Mouse (Mus musculus): ENCODE data around the gene Zglp1. TPM values are rescaled to one million over a fixed set of nuclear protein-coding genes. Genes with fewer than 3 reads are reported as not detected.
A peak's percentile ranks its signal among the peaks of the same experiment; 100 is the strongest.

Zglp1 gene
- total and polyA plus RNA-seq, 3 experiments: 1.1 to 8.0 TPM; not detected in 1

- DNase-seq (ENCODE audit: low read depth, low spot score): peak; percentile 96
- TF ChIP-seq ELF1 (IDR thresholded peaks at IDR 0.05; ENCODE audit: low read depth, low read length) (no peak), GATA1 (IDR thresholded peaks at IDR 0.05; ENCODE audit: low read depth, low read length) (peak; percentile 64), POLR2A (IDR thresholded peaks at IDR 0.05; ENCODE audit: control insufficient read depth in 1 of 2, insufficient read depth in 1 of 2, low read depth in 1 of 2, low read length in 2 of 2, poor library complexity in 1 of 2) (peak in 1 of 2 experiments; percentile 64; a peak in 2 of 4 replicates), CTCF (IDR thresholded peaks at IDR 0.05 in 2 of 3, conservative IDR thresholded peaks at IDR 0.05 in 1 of 3; ENCODE audit: control insufficient read depth in 1 of 3, insufficient read depth in 1 of 3, low read depth in 2 of 3, low read length in 3 of 3, poor library complexity in 1 of 3, severe bottlenecking in 1 of 3) (no peak), MAZ (IDR thresholded peaks at IDR 0.05; ENCODE audit: low read depth, low read length) (no peak), TBP (IDR thresholded peaks at IDR 0.05; ENCODE audit: low read depth, low read length) (peak; percentile 84), TAL1 (IDR thresholded peaks at IDR 0.05; ENCODE audit: low read length) (peak; percentile 61)
- no peaks in the 10 kb centered on the region for H3K9me3 ChIP-seq (replicated peaks; ENCODE audit: insufficient read depth, low read length)
- H3K36me3 ChIP-seq (ENCODE audit: control insufficient read depth in 1 of 2, insufficient read depth in 2 of 2, low read length in 2 of 2): peaks cover 0 to 46% of the 10 kb centered on the region in 2 experiments; a peak in 2 of 4 replicates
- peaks cover 29 to 51% of the 10 kb centered on the region in 2 experiments for H3K4me1 ChIP-seq (ENCODE audit: control insufficient read depth in 1 of 2, insufficient read depth in 2 of 2, low read length in 2 of 2)
- no peak overlapping the region for H3K4me3 ChIP-seq (ENCODE audit: control insufficient read depth in 1 of 2, insufficient read depth in 1 of 2, low read depth in 2 of 2, low read length in 2 of 2)
- no peaks in the 10 kb centered on the region for H3K27me3 ChIP-seq (ENCODE audit: control insufficient read depth in 1 of 2, insufficient read depth in 2 of 2, low read length in 2 of 2)
- no peaks in the 10 kb centered on the region for H3K79me2 ChIP-seq (ENCODE audit: control insufficient read depth, insufficient read depth, low read length, poor library complexity)
- peak overlapping the region; percentile 16; the same call in 1 of the 2 replicates for H3K9ac ChIP-seq (ENCODE audit: control insufficient read depth, low read depth, low read length, poor library complexity, severe bottlenecking)
- peak overlapping the region; percentile 62 for H3K27ac ChIP-seq (ENCODE audit: control insufficient read depth, low read depth, low read length)
These were observed 25.6 kb downstream of the Zglp1 start for GRCm38 (mm10) chr9:21041308-21041707.

- Histone ChIP-seq H3K4me3 (ENCODE audit: control insufficient read depth in 1 of 2, insufficient read depth in 1 of 2, low read depth in 2 of 2, low read length in 2 of 2) (no peak overlapping the region), H3K4me1 (ENCODE audit: control insufficient read depth in 1 of 2, insufficient read depth in 2 of 2, low read length in 2 of 2) (peaks cover 28 to 45% of the 10 kb centered on the region in 2 experiments), H3K9me3 (replicated peaks; ENCODE audit: insufficient read depth, low read length) (no peaks in the 10 kb centered on the region), H3K27me3 (ENCODE audit: control insufficient read depth in 1 of 2, insufficient read depth in 2 of 2, low read length in 2 of 2) (no peaks in the 10 kb centered on the region), H3K79me2 (ENCODE audit: control insufficient read depth, insufficient read depth, low read length, poor library complexity) (no peaks in the 10 kb centered on the region), H3K36me3 (ENCODE audit: control insufficient read depth in 1 of 2, insufficient read depth in 2 of 2, low read length in 2 of 2) (peaks cover 0 to 40% of the 10 kb centered on the region in 2 experiments; a peak in 2 of 4 replicates), H3K9ac (ENCODE audit: control insufficient read depth, low read depth, low read length, poor library complexity, severe bottlenecking) (peak overlapping the region; percentile 23), H3K27ac (ENCODE audit: control insufficient read depth, low read depth, low read length) (peak overlapping the region; percentile 73)
- TF ChIP-seq MEF2A (IDR thresholded peaks at IDR 0.05; ENCODE audit: extremely low read depth, insufficient replicate concordance, low read depth, low read length, poor library complexity, severe bottlenecking): no peak
- TF ChIP-seq TBP (IDR thresholded peaks at IDR 0.05; ENCODE audit: low read depth, low read length): peak; percentile 88
- no peak for TF ChIP-seq USF2 (IDR thresholded peaks at IDR 0.05; ENCODE audit: borderline replicate concordance in 1 of 2, insufficient read depth in 1 of 2, low read depth in 1 of 2, low read length in 2 of 2)
- TF ChIP-seq TAL1 (IDR thresholded peaks at IDR 0.05; ENCODE audit: low read length): peak; percentile 99
- peak in 1 of 2 experiments; percentile 65; a peak in 2 of 4 replicates for TF ChIP-seq POLR2A (IDR thresholded peaks at IDR 0.05; ENCODE audit: control insufficient read depth in 1 of 2, insufficient read depth in 1 of 2, low read depth in 1 of 2, low read length in 2 of 2, poor library complexity in 1 of 2)
- TF ChIP-seq GATA1 (IDR thresholded peaks at IDR 0.05; ENCODE audit: low read depth, low read length): peak; percentile 99
- peak; percentile 98 for DNase-seq (ENCODE audit: low read depth, low spot score)
These were observed 27.1 kb downstream of the Zglp1 start for GRCm38 (mm10) chr9:21039779-21040178.

GRCm38 (mm10) chr9:21037481-21037891 is 29.4 kb downstream of the Zglp1 start:
- Histone ChIP-seq H3K9ac (ENCODE audit: control insufficient read depth, low read depth, low read length, poor library complexity, severe bottlenecking) (no peak overlapping the region), H3K4me1 (ENCODE audit: control insufficient read depth in 1 of 2, insufficient read depth in 2 of 2, low read length in 2 of 2) (peaks cover 16 to 46% of the 10 kb centered on the region in 2 experiments)

More at GRCm38 (mm10) chr9:21037481-21037891, 29.4 kb downstream of the Zglp1 start:
- Histone ChIP-seq H3K4me3 (ENCODE audit: control insufficient read depth in 1 of 2, insufficient read depth in 1 of 2, low read depth in 2 of 2, low read length in 2 of 2) (no peak overlapping the region), H3K36me3 (ENCODE audit: control insufficient read depth in 1 of 2, insufficient read depth in 2 of 2, low read length in 2 of 2) (peaks cover 0 to 28% of the 10 kb centered on the region in 2 experiments; a peak in 2 of 4 replicates), H3K79me2 (ENCODE audit: control insufficient read depth, insufficient read depth, low read length, poor library complexity) (peaks cover 9% of the 10 kb centered on the region), H3K27ac (ENCODE audit: control insufficient read depth, low read depth, low read length) (no peak overlapping the region), H3K9me3 (replicated peaks; ENCODE audit: insufficient read depth, low read length) (no peaks in the 10 kb centered on the region), H3K27me3 (ENCODE audit: control insufficient read depth in 1 of 2, insufficient read depth in 2 of 2, low read length in 2 of 2) (no peaks in the 10 kb centered on the region)
- TF ChIP-seq ZKSCAN1 (IDR thresholded peaks at IDR 0.05; ENCODE audit: low read depth, low read length) (no peak), NELFE (IDR thresholded peaks at IDR 0.05; ENCODE audit: low read depth, low read length) (no peak), MXI1 (IDR thresholded peaks at IDR 0.05; ENCODE audit: low read depth, low read length) (no peak), JUND (IDR thresholded peaks at IDR 0.05; ENCODE audit: low read depth, low read length) (no peak), CTCF (IDR thresholded peaks at IDR 0.05 in 2 of 3, conservative IDR thresholded peaks at IDR 0.05 in 1 of 3; ENCODE audit: control insufficient read depth in 1 of 3, insufficient read depth in 1 of 3, low read depth in 2 of 3, low read length in 3 of 3, poor library complexity in 1 of 3, severe bottlenecking in 1 of 3) (no peak), POLR2AphosphoS5 (IDR thresholded peaks at IDR 0.05; ENCODE audit: borderline replicate concordance, low read depth, low read length) (no peak), CHD2 (IDR thresholded peaks at IDR 0.05; ENCODE audit: low read length) (no peak), GATA1 (IDR thresholded peaks at IDR 0.05; ENCODE audit: low read depth, low read length) (no peak), CHD1 (IDR thresholded peaks at IDR 0.05; ENCODE audit: low read depth, low read length) (no peak), NRF1 (IDR thresholded peaks at IDR 0.05; ENCODE audit: insufficient read depth, low read depth, low read length, poor library complexity, severe bottlenecking) (no peak), USF1 (IDR thresholded peaks at IDR 0.05; ENCODE audit: low read depth, low read length) (no peak), ELF1 (IDR thresholded peaks at IDR 0.05; ENCODE audit: low read depth, low read length) (no peak), GABPA (IDR thresholded peaks at IDR 0.05; ENCODE audit: low read depth, low read length) (no peak), MYC (IDR thresholded peaks at IDR 0.05; ENCODE audit: low read depth, low read length) (no peak), TAL1 (IDR thresholded peaks at IDR 0.05; ENCODE audit: low read length) (no peak), SMC3 (IDR thresholded peaks at IDR 0.05; ENCODE audit: low read depth, low read length) (no peak)
- no peak for DNase-seq (ENCODE audit: low read depth, low spot score)

Measured in MEL (cell line).